Mouse (Mus musculus) spleen, adult 2 months (tissue): Measurements from ENCODE around the gene Engase.

Source experiments
- CTCF ChIP-seq: fragments of 200-500 bp; IDR thresholded peaks from 2 replicates; pipeline ENCODE4 v1.5.1; 2011; ENCODE audit warnings: mild to moderate bottlenecking, inconsistent platforms; ENCODE audit not compliant: insufficient read depth, insufficient read length, insufficient replicate concordance; ENCODE audit errors: extremely low read depth
- POLR2A ChIP-seq: fragments of 200-500 bp; IDR thresholded peaks from 2 replicates; pipeline ENCODE4 v1.6.1; 2011; ENCODE audit warnings: low read depth, low read length, inconsistent platforms

GRCm38 (mm10) chr11:118445843-118446242 lies 30.8 kb upstream of the Engase start:
- peak; percentile 89; the same call in 1 of the 2 replicates for TF ChIP-seq CTCF
- TF ChIP-seq POLR2A, result no peak
